Mouse (Mus musculus): ENCODE measurements around the gene Fcho2. TPM values are rescaled to one million over a fixed set of nuclear protein-coding genes. Genes with fewer than 3 reads are reported as not detected.

Gene Fcho2
- total and polyA plus RNA-seq, 3 experiments, result 3.0 to 9.0 (median 5.6) TPM

DNA sequence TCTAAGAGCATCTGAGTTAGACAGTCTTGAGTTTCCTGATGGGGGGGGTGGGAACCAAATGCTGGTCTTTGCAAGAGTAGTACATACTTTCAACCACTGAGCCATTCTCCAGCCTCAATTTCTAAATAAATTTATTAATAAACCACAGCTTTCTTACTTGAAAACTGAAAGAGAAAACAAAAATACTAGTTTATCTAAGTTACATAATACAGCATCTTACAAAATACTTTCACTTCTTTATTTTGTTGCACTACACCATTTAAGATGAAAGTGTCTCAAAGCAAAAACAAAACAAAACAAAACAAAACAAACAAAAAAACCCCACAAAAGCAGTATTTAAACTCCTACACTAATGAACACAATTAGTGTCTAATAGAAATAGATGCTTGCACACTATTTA is 53.5 kb downstream of the Fcho2 start:
- Histone ChIP-seq H3K4me3 (replicated peaks in 1 of 3; ENCODE audit: low read depth in 2 of 3, low read length in 2 of 3, poor library complexity in 1 of 3) (no peak overlapping the region), H3K27ac (ENCODE audit: insufficient read depth, low read depth) (no peak overlapping the region), H3K4me1 (ENCODE audit: control insufficient read depth in 1 of 2, insufficient read depth in 2 of 2) (no peaks in the 10 kb centered on the region), H3K9me3 (replicated peaks; ENCODE audit: low read length) (no peaks in the 10 kb centered on the region), H3K36me3 (replicated peaks in 1 of 2; ENCODE audit: control insufficient read depth in 1 of 2, insufficient read depth in 1 of 2, low read length in 1 of 2) (peaks cover 0 to 19% of the 10 kb centered on the region in 2 experiments), H3K79me2 (replicated peaks; ENCODE audit: control insufficient read depth, extremely low read depth, insufficient read depth, poor library complexity, severe bottlenecking) (no peaks in the 10 kb centered on the region), H3K27me3 (replicated peaks) (no peaks in the 10 kb centered on the region), H3K9ac (ENCODE audit: insufficient read depth, low read depth) (no peak overlapping the region), H3K4me2 (ENCODE audit: insufficient read depth, low read depth, poor library complexity, severe bottlenecking) (no peak overlapping the region)
- in situ Hi-C loops (cut with MboI; ENCODE audit: low pct_ligation_motif_present, low pct_unique_long_range_greater_than_20kb, low sequenced_read_pairs), result no loop called here
- dilution Hi-C loops (cut with MboI; ENCODE audit: extremely low pct_ligation_motif_present, extremely low pct_unique_long_range_greater_than_20kb, low sequenced_read_pairs), result no loop called here
- TF ChIP-seq KAT2A (IDR thresholded peaks at IDR 0.05; ENCODE audit: insufficient replicate concordance, low read length) (no peak), ZC3H11A (IDR thresholded peaks at IDR 0.05; ENCODE audit: low read depth, low read length) (no peak), MYC (IDR thresholded peaks at IDR 0.05; ENCODE audit: low read depth, low read length) (no peak), TBP (conservative IDR thresholded peaks at IDR 0.05; ENCODE audit: low read depth, low read length) (no peak), CHD1 (IDR thresholded peaks at IDR 0.05; ENCODE audit: low read depth, low read length) (no peak), MXI1 (IDR thresholded peaks at IDR 0.05; ENCODE audit: low read depth, low read length) (no peak), EP300 (IDR thresholded peaks at IDR 0.05; ENCODE audit: low read length) (no peak)
- no peak for DNase-seq (ENCODE audit: extremely low read depth)

DNA sequence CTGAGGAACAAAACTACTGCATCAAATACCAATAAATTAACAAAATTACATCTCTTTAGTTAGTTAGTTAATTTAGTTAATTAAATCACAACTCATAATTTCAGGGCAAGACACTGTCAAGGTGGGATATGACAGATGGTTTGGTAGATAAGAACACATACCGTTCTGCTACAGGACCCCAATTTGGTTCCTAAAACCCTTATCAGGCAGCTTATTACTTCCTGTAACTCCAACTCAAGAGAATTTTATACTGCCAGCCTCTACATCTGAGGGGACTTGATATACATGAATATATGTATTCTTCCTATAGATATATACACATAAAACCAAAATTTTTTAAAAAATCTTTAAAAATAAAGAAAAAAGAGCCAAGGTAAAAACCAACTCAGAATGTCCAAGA is 59.4 kb downstream of the Fcho2 start:
- H3K4me2 ChIP-seq (ENCODE audit: insufficient read depth, low read depth, poor library complexity, severe bottlenecking), result no peak overlapping the region
- H3K4me3 ChIP-seq (replicated peaks in 1 of 3; ENCODE audit: low read depth in 2 of 3, low read length in 2 of 3, poor library complexity in 1 of 3), result no peak overlapping the region
- in situ Hi-C loops (cut with MboI; ENCODE audit: low pct_ligation_motif_present, low pct_unique_long_range_greater_than_20kb, low sequenced_read_pairs) (no loop called here), dilution Hi-C loops (cut with MboI; ENCODE audit: extremely low pct_ligation_motif_present, extremely low pct_unique_long_range_greater_than_20kb, low sequenced_read_pairs) (no loop called here)
- no peak for TF ChIP-seq MAZ (IDR thresholded peaks at IDR 0.05; ENCODE audit: low read depth, low read length)
- TF ChIP-seq ETS1 (conservative IDR thresholded peaks at IDR 0.05; ENCODE audit: low read depth, low read length), result no peak
- TF ChIP-seq NRF1 (IDR thresholded peaks at IDR 0.05; ENCODE audit: low read depth, low read length), result no peak
- no peak for TF ChIP-seq SIN3A (IDR thresholded peaks at IDR 0.05; ENCODE audit: low read length)
- no peak for TF ChIP-seq ZC3H11A (IDR thresholded peaks at IDR 0.05; ENCODE audit: low read depth, low read length)
- TF ChIP-seq MXI1 (IDR thresholded peaks at IDR 0.05; ENCODE audit: low read depth, low read length), result no peak
- TF ChIP-seq GABPA (IDR thresholded peaks at IDR 0.05; ENCODE audit: insufficient replicate concordance, low read depth, low read length), result no peak
- TF ChIP-seq HCFC1 (IDR thresholded peaks at IDR 0.05; ENCODE audit: low read depth, low read length), result no peak
- TF ChIP-seq PAX5 (IDR thresholded peaks at IDR 0.05; ENCODE audit: low read length), result no peak
- TF ChIP-seq ZMIZ1 (IDR thresholded peaks at IDR 0.05; ENCODE audit: low read depth, low read length), result no peak
- no peak for TF ChIP-seq JUN (IDR thresholded peaks at IDR 0.05; ENCODE audit: insufficient read depth, low read depth, low read length)
- DNase-seq (ENCODE audit: extremely low read depth), result no peak
- H3K79me2 ChIP-seq (replicated peaks; ENCODE audit: control insufficient read depth, extremely low read depth, insufficient read depth, poor library complexity, severe bottlenecking), result no peaks in the 10 kb centered on the region
- no peak overlapping the region for H3K9ac ChIP-seq (ENCODE audit: insufficient read depth, low read depth)
- no peaks in the 10 kb centered on the region for H3K27me3 ChIP-seq (replicated peaks)
- H3K4me1 ChIP-seq (ENCODE audit: control insufficient read depth in 1 of 2, insufficient read depth in 2 of 2), result no peaks in the 10 kb centered on the region
- no peak overlapping the region for H3K27ac ChIP-seq (ENCODE audit: insufficient read depth, low read depth)
- H3K36me3 ChIP-seq (replicated peaks in 1 of 2; ENCODE audit: control insufficient read depth in 1 of 2, insufficient read depth in 1 of 2, low read length in 1 of 2), result peaks cover 0 to 13% of the 10 kb centered on the region in 2 experiments
- no peaks in the 10 kb centered on the region for H3K9me3 ChIP-seq (replicated peaks; ENCODE audit: low read length)

Data from CH12.LX (cell line).